Mouse (Mus musculus) testis, adult 2 months (tissue): Measurements from ENCODE around the gene Dock2.

Experiments
- CTCF ChIP-seq: fragments of 200-500 bp; IDR thresholded peaks from 2 replicates; pipeline ENCODE4 v1.5.1; 2012; ENCODE audit warnings: low read depth, mild to moderate bottlenecking, inconsistent platforms, low read length, moderate library complexity; ENCODE audit not compliant: control insufficient read depth, insufficient read depth, insufficient replicate concordance
- POLR2A ChIP-seq: fragments of 200-500 bp; IDR thresholded peaks from 2 replicates; pipeline ENCODE4 v1.6.1; 2012; ENCODE audit warnings: low read depth, mild to moderate bottlenecking, inconsistent platforms, low read length, moderate library complexity; ENCODE audit not compliant: control insufficient read depth

- TF ChIP-seq CTCF = no peak
- no peak for TF ChIP-seq POLR2A
Measured at GRCm38 (mm10) chr11:34375557-34375956, 408.1 kb downstream of the Dock2 start.
